Mouse (Mus musculus): ENCODE data around the gene Olfr339.
"Not testable (repeated sequence)": the region's sequence is repeated elsewhere in the genome, so short reads cannot be mapped to it uniquely, and the experiment has no call there.

Olfr339 gene

DNA sequence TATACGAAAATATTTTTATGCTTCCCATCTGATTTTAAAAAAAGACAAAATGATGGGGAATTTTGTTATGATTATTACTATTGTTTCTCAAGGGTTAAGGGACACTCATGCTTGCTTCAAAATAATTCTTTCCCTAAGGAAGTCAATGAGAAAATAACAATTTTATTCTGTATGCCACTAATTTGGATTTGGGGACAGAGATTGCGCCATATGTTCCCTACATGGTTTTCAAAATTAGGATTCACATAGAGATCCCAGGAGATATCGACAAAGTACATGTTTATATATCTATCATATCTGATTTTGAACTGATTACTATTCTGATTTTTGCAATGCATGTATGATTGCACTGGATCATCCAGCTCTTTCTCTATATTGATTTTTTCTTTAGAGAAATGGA lies at the start of gene Olfr339:
Gene Olfr339, plus strand, starts transcription at position 301 of the 400 bp plus-strand sequence.
- DNase-seq = no peak

DNA sequence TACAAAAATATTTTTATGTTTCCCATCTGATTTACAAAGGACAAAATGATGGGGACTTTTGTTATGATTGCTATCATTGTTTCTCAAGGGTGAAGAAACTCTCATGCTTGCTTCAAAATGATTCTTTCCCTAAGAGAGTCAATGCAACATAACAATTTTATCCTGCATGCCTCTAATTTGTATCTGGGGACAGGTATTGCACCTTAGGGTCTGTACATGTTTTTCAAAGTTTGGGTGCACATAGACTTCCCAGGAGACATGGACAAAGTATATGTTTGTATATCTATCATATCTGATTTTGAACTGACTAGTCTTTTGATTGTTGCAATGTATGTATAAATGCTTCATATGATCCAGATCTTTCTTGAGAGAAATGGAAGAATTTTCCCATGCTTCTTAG lies 45.5 kb upstream of the Olfr339 start, which contains the start of gene Olfr338:
Gene Olfr338, plus strand, starts transcription at position 301 of the 400 bp plus-strand sequence.
- DNase-seq = no peak

DNA sequence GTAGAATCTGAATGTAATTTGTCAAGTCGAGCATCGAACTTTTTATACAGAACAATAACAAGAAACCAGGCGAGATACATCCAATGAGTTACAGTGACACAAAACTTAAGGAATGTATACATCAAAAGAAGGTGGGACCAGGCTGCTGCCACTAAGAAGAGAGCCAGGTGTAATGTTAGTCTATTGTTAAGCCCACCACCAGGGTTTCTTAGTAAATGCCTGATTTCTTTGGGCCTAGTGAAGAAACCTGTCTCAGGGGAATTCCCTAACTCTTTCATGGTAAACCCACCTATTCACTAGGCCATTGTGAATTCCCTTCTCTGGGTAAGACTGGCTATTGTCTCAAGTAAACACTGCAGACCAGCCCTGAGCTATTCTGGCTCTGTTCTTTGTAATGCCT lies 3.6 kb upstream of the Olfr339 start:
- not testable (repeated sequence) for DNase-seq

DNA sequence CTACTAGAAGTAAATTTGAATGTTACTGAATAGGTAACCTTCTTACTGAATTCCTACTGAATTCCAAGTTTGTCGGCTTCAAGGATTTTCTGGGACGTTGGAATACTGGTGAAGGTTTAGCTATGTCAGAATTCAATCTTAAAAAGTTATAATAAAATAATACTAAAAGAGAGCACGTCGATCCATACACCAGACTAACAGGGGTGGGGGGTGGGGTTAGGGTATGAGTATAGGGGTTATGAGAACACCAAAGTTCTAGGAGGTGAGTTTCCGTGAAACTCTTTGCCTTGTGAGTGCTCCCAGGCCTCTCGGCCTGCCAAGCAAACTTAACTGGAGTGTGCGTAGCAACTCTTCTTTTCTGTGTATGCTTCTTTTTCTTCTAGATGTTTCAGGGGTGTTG lies 3.2 kb upstream of the Olfr339 start:
- DNase-seq = not testable (repeated sequence)

DNA sequence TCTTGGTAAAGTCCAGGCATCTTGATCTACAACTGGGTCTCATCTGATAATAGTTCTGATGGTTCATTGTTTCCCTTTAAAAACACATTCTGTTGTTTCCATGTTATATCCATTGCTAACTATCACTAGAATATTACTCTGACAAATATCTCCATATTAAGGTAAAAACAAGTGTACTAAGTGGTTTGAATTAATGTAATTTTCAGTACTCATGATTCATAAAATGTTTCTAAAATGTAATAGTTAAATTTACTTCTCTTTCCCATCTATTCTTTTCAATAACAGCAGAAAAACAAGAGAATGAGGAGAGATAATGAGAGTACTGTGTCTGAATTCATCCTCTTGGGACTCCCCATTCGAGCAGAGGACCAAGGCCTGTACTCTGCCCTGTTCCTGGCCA lies 33.5 kb downstream of the Olfr339 start, which contains the start of gene Olfr340:
Gene Olfr340, plus strand, starts transcription at position 301 of the 400 bp plus-strand sequence.
- no peak for DNase-seq

DNA sequence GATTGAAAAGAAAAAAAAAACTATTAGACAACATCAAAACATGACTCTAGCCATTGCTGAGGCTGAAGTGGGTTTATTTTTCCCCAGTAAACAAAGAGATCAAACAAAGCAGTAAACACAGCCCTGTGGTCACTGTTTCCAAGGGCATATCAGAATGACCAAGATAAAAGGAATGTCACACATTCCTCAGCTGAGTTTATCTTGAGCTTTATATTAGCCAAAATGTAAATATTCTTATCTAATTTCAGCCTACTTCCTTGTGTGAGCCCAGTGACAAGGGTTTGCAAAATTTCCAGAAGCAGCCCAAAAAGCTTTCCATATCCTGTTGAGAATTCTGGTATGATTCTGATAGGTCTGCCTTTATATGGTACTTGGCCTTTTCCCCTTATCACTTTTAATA lies 54.9 kb downstream of the Olfr339 start:
- no peak for DNase-seq
